In genomic region chr5:134583884-134584213, GRCm38 (mm10) we compare ENCODE assay signal across 10 mouse cellular contexts. TPM values are rescaled to one million over a fixed set of nuclear protein-coding genes. Genes with fewer than 3 reads are reported as not detected.
DNase-seq lines count a peak whose midpoint lies in the region; ATAC-seq and TF ChIP-seq lines count a peak whose summit lies in the region.
"Had no signal": no experiment of that assay in that cellular context is flagged by ENCODE, and none has a peak within 500 bp of the region (broad histone marks: within the 10 kb centered on the region; RNA-seq: fewer than 3 reads in every experiment).

No protein-coding gene starts in this region.

- no peaks in the 10 kb centered on the region for H3K9me3 ChIP-seq in kidney, embryonic 15.5 days (replicated peaks)
- no peaks in the 10 kb centered on the region for H3K9me3 ChIP-seq in ES-E14 (ENCODE audit: control insufficient read depth, insufficient read depth, low read depth, low read length)
- no peaks in the 10 kb centered on the region for H3K9me3 ChIP-seq in embryonic facial prominence, embryonic 14.5 days (ENCODE audit: control insufficient read depth, low read length)
- no peaks in the 10 kb centered on the region for H3K9me3 ChIP-seq in liver, embryonic 14.5 days (ENCODE audit: control insufficient read depth, low read length)

- no peaks in the 10 kb centered on the region for H3K27me3 ChIP-seq in kidney, embryonic 15.5 days
- no peaks in the 10 kb centered on the region for H3K27me3 ChIP-seq in embryonic facial prominence, embryonic 14.5 days (replicated peaks; ENCODE audit: control insufficient read depth, insufficient read depth, low read length)
- H3K27me3 ChIP-seq in liver, embryonic 14.5 days (ENCODE audit: control insufficient read depth, insufficient read depth, low read length) = no peaks in the 10 kb centered on the region
- H3K27me3 ChIP-seq in cerebellum, adult 2 months (ENCODE audit: control insufficient read depth, insufficient read depth, low read length) = no peaks in the 10 kb centered on the region

- H3K36me3 ChIP-seq in kidney, embryonic 15.5 days = peaks cover 24% of the 10 kb centered on the region
- peaks cover 11% of the 10 kb centered on the region for H3K36me3 ChIP-seq in ES-E14 (ENCODE audit: control insufficient read depth, insufficient read depth, low read length, poor library complexity, severe bottlenecking)
- H3K36me3 ChIP-seq in embryonic facial prominence, embryonic 14.5 days (ENCODE audit: control insufficient read depth, insufficient read depth, low read length) = peaks cover 19% of the 10 kb centered on the region
- peaks cover 3% of the 10 kb centered on the region; the same call in 1 of the 2 replicates for H3K36me3 ChIP-seq in liver, embryonic 14.5 days (replicated peaks; ENCODE audit: control insufficient read depth, insufficient read depth, low read depth)

- no peak for TF ChIP-seq CTCF in liver, embryonic 14.5 days (IDR thresholded peaks at IDR 0.05; ENCODE audit: low read depth)
- no peak for TF ChIP-seq CTCF in cerebellum, adult 2 months (IDR thresholded peaks at IDR 0.05; ENCODE audit: borderline replicate concordance, insufficient read depth, low read depth, low read length)

- ATAC-seq in kidney, embryonic 15.5 days (replicated peaks; ENCODE audit: low FRiP score) = no peak
- no peak for ATAC-seq in embryonic facial prominence, embryonic 14.5 days (ENCODE audit: low read depth)
- ATAC-seq in liver, embryonic 14.5 days (ENCODE audit: insufficient read depth) = no peak

- in situ Hi-C loops in ES-E14 (cut with MboI; ENCODE audit: low sequenced_read_pairs in 2 of 2, unreplicated experiment in 2 of 2) = no loop called here

- H3K9ac ChIP-seq in kidney, embryonic 15.5 days = 0 out of 2 replicates have a peak overlapping the region, but pooled peaks have one; percentile 82
- peak overlapping the region; percentile 57; the same call in 1 of the 2 replicates for H3K9ac ChIP-seq in ES-E14 (ENCODE audit: insufficient read depth, low read depth, low read length, poor library complexity, severe bottlenecking)
- H3K9ac ChIP-seq in embryonic facial prominence, embryonic 14.5 days (ENCODE audit: low read depth, low read length) = peak overlapping the region; percentile 88
- peak overlapping the region; percentile 90 for H3K9ac ChIP-seq in liver, embryonic 14.5 days (replicated peaks)

- no peak for TF ChIP-seq POLR2A in cerebellum, adult 2 months (IDR thresholded peaks at IDR 0.05; ENCODE audit: borderline replicate concordance, insufficient read depth, low read length)

- WGBS in kidney, embryonic 15.5 days = 79% methylated on average over 3 of the region's 3 CpGs
- WGBS in embryonic facial prominence, embryonic 14.5 days = 78% methylated on average over 3 of the region's 3 CpGs
- WGBS in liver, embryonic 14.5 days (ENCODE audit: insufficient replicate concordance) = 25% methylated on average over 3 of the region's 3 CpGs
- 55% methylated on average over 3 of the region's 3 CpGs for WGBS in cerebellum, adult 2 months

- no peak for DNase-seq in kidney, postnatal 4 days
- no peak for DNase-seq in ES-E14 (ENCODE audit: low read depth, low spot score)
- DNase-seq in embryonic facial prominence, embryonic 14.5 days (ENCODE audit: low spot score) = no peak
- no peak for DNase-seq in liver, embryonic 14.5 days (ENCODE audit: low read depth in 3 of 3, low spot score in 3 of 3)
- no peak for DNase-seq in cerebellum, adult 2 months
- no peak for DNase-seq in right cerebral cortex, adult 2 months (ENCODE audit: low spot score in 2 of 2)
- no peak for DNase-seq in frontal cortex, postnatal 10 days (ENCODE audit: low spot score in 2 of 2)
- DNase-seq: gastrocnemius, adult 2 months had no signal

- peak overlapping the region; percentile 78 for H3K4me2 ChIP-seq in kidney, embryonic 15.5 days
- peak overlapping the region; percentile 81 for H3K4me2 ChIP-seq in embryonic facial prominence, embryonic 14.5 days (ENCODE audit: low read depth, low read length)
- H3K4me2 ChIP-seq in liver, embryonic 14.5 days (ENCODE audit: low read depth) = peak overlapping the region; percentile 95

- peak overlapping the region; percentile 78 for H3K4me3 ChIP-seq in kidney, embryonic 15.5 days (replicated peaks)
- no peak overlapping the region; a peak in 1 of 4 replicates for H3K4me3 ChIP-seq in ES-E14 (ENCODE audit: insufficient read depth in 1 of 2, low read depth in 1 of 2, low read length in 2 of 2, poor library complexity in 1 of 2, severe bottlenecking in 1 of 2)
- peak overlapping the region; percentile 92 for H3K4me3 ChIP-seq in embryonic facial prominence, embryonic 14.5 days (ENCODE audit: low read depth, low read length)
- H3K4me3 ChIP-seq in liver, embryonic 14.5 days (ENCODE audit: insufficient read depth in 1 of 2, low read depth in 2 of 2, low read length in 2 of 2) = peak overlapping the region; percentile 77 to 97
- no peak overlapping the region for H3K4me3 ChIP-seq in cerebellum, adult 2 months (replicated peaks; ENCODE audit: insufficient read depth, low read depth, low read length)

- TF ChIP-seq EP300 in liver, embryonic 14.5 days (IDR thresholded peaks at IDR 0.05; ENCODE audit: low read depth) = no peak

- no peak overlapping the region for H3K27ac ChIP-seq in kidney, embryonic 15.5 days
- no peak overlapping the region for H3K27ac ChIP-seq in ES-E14 (ENCODE audit: insufficient read depth, low read depth, low read length, poor library complexity, severe bottlenecking)
- H3K27ac ChIP-seq in embryonic facial prominence, embryonic 14.5 days (replicated peaks; ENCODE audit: low read depth, low read length) = no peak overlapping the region
- peak overlapping the region; percentile 5 for H3K27ac ChIP-seq in liver, embryonic 14.5 days
- no peak overlapping the region for H3K27ac ChIP-seq in cerebellum, adult 2 months (ENCODE audit: insufficient read depth, low read length)
- H3K27ac ChIP-seq: gastrocnemius, adult 2 months had no signal

- H3K4me1 ChIP-seq in kidney, embryonic 15.5 days = peaks cover 13% of the 10 kb centered on the region
- peaks cover 0 to 4% of the 10 kb centered on the region in 2 experiments; a peak in 1 of 4 replicates for H3K4me1 ChIP-seq in ES-E14 (ENCODE audit: control insufficient read depth in 2 of 2, insufficient read depth in 2 of 2, low read length in 2 of 2, poor library complexity in 1 of 2)
- peaks cover 10% of the 10 kb centered on the region for H3K4me1 ChIP-seq in embryonic facial prominence, embryonic 14.5 days (ENCODE audit: control insufficient read depth, insufficient read depth, low read length)
- peaks cover 6 to 12% of the 10 kb centered on the region in 2 experiments for H3K4me1 ChIP-seq in liver, embryonic 14.5 days (replicated peaks; ENCODE audit: control insufficient read depth in 2 of 2, insufficient read depth in 2 of 2, low read length in 1 of 2)
- H3K4me1 ChIP-seq in cerebellum, adult 2 months (ENCODE audit: control insufficient read depth, insufficient read depth, low read length) = peaks cover 3% of the 10 kb centered on the region; the same call in 1 of the 2 replicates

TF ChIP-seq in ES-E14, 5 proteins besides CTCF, POLR2A, EP300 and RAD21:
- TF ChIP-seq HCFC1 (IDR thresholded peaks at IDR 0.05; ENCODE audit: borderline replicate concordance, insufficient read depth, low read length) = no peak
- TF ChIP-seq MAFK (IDR thresholded peaks at IDR 0.05; ENCODE audit: insufficient read depth, low read depth, low read length) = no peak
- TF ChIP-seq ZC3H11A (IDR thresholded peaks at IDR 0.05; ENCODE audit: borderline replicate concordance, low read depth, low read length) = no peak
- no peak for TF ChIP-seq CHD2 (IDR thresholded peaks at IDR 0.05; ENCODE audit: low read depth, low read length)
- TF ChIP-seq ZNF384 (IDR thresholded peaks at IDR 0.05; ENCODE audit: low read depth, low read length) = no peak

RNA-seq across cellular contexts. Expression of gene Rfc2, which starts 2.7 kb away (rescaled TPM):
- polyA plus RNA-seq in kidney, embryonic 15.5 days (2015; fragmentation: Nextera tagmentation; extraction: Ambion mirVana) = 292 and 299 TPM in 2 replicates
- 165 and 168 TPM in 2 replicates for total RNA-seq in ES-E14 (2012; rRNA removed)
- 224 and 240 TPM in 2 replicates for polyA plus RNA-seq in embryonic facial prominence, embryonic 14.5 days (2014; fragmentation: Nextera tagmentation; extraction: Ambion mirVana)
- polyA plus RNA-seq in liver, embryonic 14.5 days (2012; rRNA removed) = 68.1 and 102 TPM in 2 replicates
- 180 and 217 TPM in 2 replicates for polyA plus RNA-seq in liver, embryonic 14.5 days (2014; fragmentation: Nextera tagmentation; extraction: Ambion mirVana)
- 113 and 116 TPM in 2 replicates for polyA plus RNA-seq in cerebellum, adult 2 months (2012; rRNA removed)

RNA-seq across cellular contexts. Expression of gene Syna, which starts 23.9 kb away (rescaled TPM):
- 0.32 TPM in 2 replicates for polyA plus RNA-seq in kidney, embryonic 15.5 days (2015; fragmentation: Nextera tagmentation; extraction: Ambion mirVana)
- 0.16 and 0.18 TPM in 2 replicates for total RNA-seq in ES-E14 (2012; rRNA removed)
- 0.09 and 0.24 TPM in 2 replicates for polyA plus RNA-seq in embryonic facial prominence, embryonic 14.5 days (2014; fragmentation: Nextera tagmentation; extraction: Ambion mirVana)
- polyA plus RNA-seq in liver, embryonic 14.5 days (2012; rRNA removed) = not detected in 2 replicates
- polyA plus RNA-seq in liver, embryonic 14.5 days (2014; fragmentation: Nextera tagmentation; extraction: Ambion mirVana) = not detected in 2 replicates
- 0.05 TPM in 1 of 2 replicates, not detected in the other for polyA plus RNA-seq in cerebellum, adult 2 months (2012; rRNA removed)
- total RNA-seq: gastrocnemius, adult 2 months; monocyte, adult 5-6 weeks had no signal

RNA-seq across cellular contexts. Expression of gene Lat2, which starts 31.0 kb away (rescaled TPM):
- 3.2 and 3.4 TPM in 2 replicates for polyA plus RNA-seq in kidney, embryonic 15.5 days (2015; fragmentation: Nextera tagmentation; extraction: Ambion mirVana)
- 3.6 and 4.3 TPM in 2 replicates for total RNA-seq in ES-E14 (2012; rRNA removed)
- polyA plus RNA-seq in embryonic facial prominence, embryonic 14.5 days (2014; fragmentation: Nextera tagmentation; extraction: Ambion mirVana) = 2.8 and 4.5 TPM in 2 replicates
- 1.5 and 1.8 TPM in 2 replicates for polyA plus RNA-seq in liver, embryonic 14.5 days (2012; rRNA removed)
- 1.3 and 1.7 TPM in 2 replicates for polyA plus RNA-seq in liver, embryonic 14.5 days (2014; fragmentation: Nextera tagmentation; extraction: Ambion mirVana)
- polyA plus RNA-seq in cerebellum, adult 2 months (2012; rRNA removed) = 2.1 and 3.0 TPM in 2 replicates

RNA-seq across cellular contexts. Expression of gene Clip2, which starts 31.6 kb away (rescaled TPM):
- 3.9 and 4.2 TPM in 2 replicates for polyA plus RNA-seq in kidney, embryonic 15.5 days (2015; fragmentation: Nextera tagmentation; extraction: Ambion mirVana)
- total RNA-seq in ES-E14 (2012; rRNA removed) = 7.9 and 10.5 TPM in 2 replicates
- 4.1 and 4.7 TPM in 2 replicates for polyA plus RNA-seq in embryonic facial prominence, embryonic 14.5 days (2014; fragmentation: Nextera tagmentation; extraction: Ambion mirVana)
- 1.5 and 1.8 TPM in 2 replicates for polyA plus RNA-seq in liver, embryonic 14.5 days (2012; rRNA removed)
- polyA plus RNA-seq in liver, embryonic 14.5 days (2014; fragmentation: Nextera tagmentation; extraction: Ambion mirVana) = 0.36 and 0.47 TPM in 2 replicates
- 54.2 and 59.1 TPM in 2 replicates for polyA plus RNA-seq in cerebellum, adult 2 months (2012; rRNA removed)

RNA-seq across cellular contexts. Expression of gene Eif4h, which starts 55.4 kb away (rescaled TPM):
- 435 and 459 TPM in 2 replicates for polyA plus RNA-seq in kidney, embryonic 15.5 days (2015; fragmentation: Nextera tagmentation; extraction: Ambion mirVana)
- total RNA-seq in ES-E14 (2012; rRNA removed) = 263 and 322 TPM in 2 replicates
- polyA plus RNA-seq in embryonic facial prominence, embryonic 14.5 days (2014; fragmentation: Nextera tagmentation; extraction: Ambion mirVana) = 365 and 410 TPM in 2 replicates
- polyA plus RNA-seq in liver, embryonic 14.5 days (2012; rRNA removed) = 91.2 and 110 TPM in 2 replicates
- 148 and 167 TPM in 2 replicates for polyA plus RNA-seq in liver, embryonic 14.5 days (2014; fragmentation: Nextera tagmentation; extraction: Ambion mirVana)
- 371 and 379 TPM in 2 replicates for polyA plus RNA-seq in cerebellum, adult 2 months (2012; rRNA removed)

Comparison
In these comparisons a context has a peak if more than half of its experiments do, and no peak if none do; other contexts are left out.
1. H3K4me3 ChIP-seq: peak in kidney, embryonic 15.5 days (single experiment), embryonic facial prominence, embryonic 14.5 days (single experiment) and liver, embryonic 14.5 days (2 of 2); none in ES-E14 (0 of 2) and cerebellum, adult 2 months (single experiment).
2. Peak in every context shown above with its lines, with median percentiles within 50 percentile points of each other: H3K4me2 ChIP-seq and H3K9ac ChIP-seq.